Mouse (Mus musculus) heart, postnatal 0 days (tissue): ENCODE data around the gene Nfkb1.

Experiments used
- CTCF ChIP-seq: IDR thresholded peaks from 2 replicates; pipeline ENCODE4 v1.5.1; 2016; ENCODE audit warnings: antibody characterized with exemption, control low read depth, low read depth
- EP300 ChIP-seq: IDR thresholded peaks from 2 replicates; pipeline ENCODE4 v1.6.1; 2016; ENCODE audit warnings: antibody characterized with exemption, low read depth

GRCm38 (mm10) chr3:135585482-135585881, 105.9 kb downstream of the Nfkb1 start:
- TF ChIP-seq CTCF (no peak), EP300 (no peak)
